Mouse (Mus musculus) inflammation-experienced regulatory T-cells, adult 6 months (primary cell): Measurements from ENCODE around the gene Olfr186. TPM values are rescaled to one million over a fixed set of nuclear protein-coding genes. Genes with fewer than 3 reads are reported as not detected.
"Not testable (repeated sequence)": the region's sequence is repeated elsewhere in the genome, so short reads cannot be mapped to it uniquely, and the experiment has no call there.

Experiments used
- ATAC-seq: one replicate; pipeline ENCODE4 v1.8.0; 2017
- polyA plus RNA-seq, 3 experiments: library from polyadenylated mRNA; unstranded; fragments of 100-300 nt; shearing (Covaris generic); gene quantifications; one replicate each; pipeline ENCODE4 v1.2.1; 2017

Olfr186 gene
- polyA plus RNA-seq = not detected

GRCm38 (mm10) chr16:59030191-59030590 is at the start of gene Olfr186:
Gene Olfr186, minus strand, starts transcription at chr16:59030291.
- ATAC-seq = no peak

GRCm38 (mm10) chr16:59077905-59078304 is 47.8 kb upstream of the Olfr186 start, which contains the start of gene Olfr190:
Gene Olfr190, minus strand, starts transcription at chr16:59078005.
- ATAC-seq = no peak

- no peak for ATAC-seq
Measured at GRCm38 (mm10) chr16:59073520-59073919, 43.4 kb upstream of the Olfr186 start.

- no peak for ATAC-seq
Measured at GRCm38 (mm10) chr16:59071755-59072154, 41.7 kb upstream of the Olfr186 start.

- not testable (repeated sequence) for ATAC-seq
Measured at GRCm38 (mm10) chr16:59062411-59062810, 32.3 kb upstream of the Olfr186 start.

GRCm38 (mm10) chr16:59049286-59049685 is 19.2 kb upstream of the Olfr186 start:
- ATAC-seq = not testable (repeated sequence)

- no peak for ATAC-seq
Measured at GRCm38 (mm10) chr16:59048860-59049259, 18.8 kb upstream of the Olfr186 start.

GRCm38 (mm10) chr16:59047579-59047978 is 17.5 kb upstream of the Olfr186 start:
- no peak for ATAC-seq

GRCm38 (mm10) chr16:59045835-59046234 is 15.7 kb upstream of the Olfr186 start:
- ATAC-seq = no peak

GRCm38 (mm10) chr16:59039710-59040109 is 9.6 kb upstream of the Olfr186 start, which contains the start of gene Olfr187:
Gene Olfr187, minus strand, starts transcription at chr16:59039767.
- ATAC-seq = no peak

GRCm38 (mm10) chr16:59013357-59014018 is 16.6 kb downstream of the Olfr186 start:
- peak; percentile 93 for ATAC-seq

GRCm38 (mm10) chr16:59007146-59007545 is 22.9 kb downstream of the Olfr186 start:
- ATAC-seq = peak; percentile 98

GRCm38 (mm10) chr16:58995057-58995456 is 35.0 kb downstream of the Olfr186 start, which contains the start of gene Olfr183:
Gene Olfr183, plus strand, starts transcription at chr16:58995357.
- no peak for ATAC-seq

Other genes with a start within 250 kb of the Olfr186 start
- gene Olfr173, start 230.0 kb downstream of the Olfr186 start, polyA plus RNA-seq = 1 to 10 TPM in 2 of 3 experiments, under 1 TPM in 1; 0.98 to 2.2 (median 2.0) TPM
- gene Olfr175-ps1, start 203.5 kb downstream of the Olfr186 start, polyA plus RNA-seq = under 1 TPM in 1 of 3 experiments, not detected in 2; 0.70 TPM
- not detected for gene Olfr177, start 155.5 kb downstream of the Olfr186 start, polyA plus RNA-seq
- gene Olfr178, start 138.2 kb downstream of the Olfr186 start, polyA plus RNA-seq = not detected
- gene Olfr181, start 101.5 kb downstream of the Olfr186 start, polyA plus RNA-seq = not detected
- not detected for gene Olfr180, start 100.9 kb downstream of the Olfr186 start, polyA plus RNA-seq
- gene Olfr183, start 34.9 kb downstream of the Olfr186 start, polyA plus RNA-seq = under 1 TPM in 2 of 3 experiments, not detected in 1; 0.48 to 0.50 TPM
- gene Olfr187, start 9.5 kb upstream of the Olfr186 start, polyA plus RNA-seq = not detected
- not detected for gene Olfr190, start 47.7 kb upstream of the Olfr186 start, polyA plus RNA-seq
- gene Olfr191, start 59.5 kb upstream of the Olfr186 start, polyA plus RNA-seq = not detected
- gene Olfr193, start 81.6 kb upstream of the Olfr186 start, polyA plus RNA-seq = under 1 TPM in 1 of 3 experiments, not detected in 2; 0.13 TPM
- gene Olfr194, start 90.8 kb upstream of the Olfr186 start, polyA plus RNA-seq = not detected
- gene Olfr195, start 116.8 kb upstream of the Olfr186 start, polyA plus RNA-seq = not detected
- gene Olfr196, start 140.2 kb upstream of the Olfr186 start, polyA plus RNA-seq = under 1 TPM in 1 of 3 experiments, not detected in 2; 0.20 TPM
- under 1 TPM in 1 of 3 experiments, not detected in 2; 0.34 TPM for gene Olfr198, start 173.2 kb upstream of the Olfr186 start, polyA plus RNA-seq
- not detected for gene Olfr199, start 189.5 kb upstream of the Olfr186 start, polyA plus RNA-seq
- gene Olfr201, start 242.3 kb upstream of the Olfr186 start, polyA plus RNA-seq = not detected